Mouse (Mus musculus) liver, postnatal 0 days (tissue): ENCODE results near the gene Ptprk. TPM values are rescaled to one million over a fixed set of nuclear protein-coding genes. Genes with fewer than 3 reads are reported as not detected.

Experiments used
- ATAC-seq: fragments of 200-750 bp; cut with Nextera tagmentation; 2 replicates; pipeline ENCODE4 v1.8.0; 2017; ENCODE audit warnings: mild to moderate bottlenecking, moderate library complexity
- DNase-seq: peaks from one replicate; pipeline ENCODE4 v3.0.0-alpha.2; 2016
- H3K27ac ChIP-seq: fragments of 300-500 bp; sonication (generic); 2 replicates; pipeline ENCODE4 v1.5.1; 2014; ENCODE audit warnings: antibody characterized with exemption, moderate library complexity, mild to moderate bottlenecking, low read depth
- H3K27me3 ChIP-seq: fragments of 300-500 bp; sonication (generic); 2 replicates; pipeline ENCODE4 v1.6.1; 2014; ENCODE audit warnings: low read length, control low read depth, mixed read lengths; ENCODE audit not compliant: insufficient read depth
- H3K36me3 ChIP-seq: fragments of 300-500 bp; sonication (generic); replicated peaks from 2 replicates; pipeline ENCODE4 v1.6.1; 2014; ENCODE audit warnings: mild to moderate bottlenecking, control low read depth, low read length, moderate library complexity, mixed read lengths; ENCODE audit not compliant: insufficient read depth
- H3K4me1 ChIP-seq: fragments of 300-500 bp; sonication (generic); 2 replicates; pipeline ENCODE4 v1.6.1; 2014; ENCODE audit warnings: antibody characterized with exemption, mild to moderate bottlenecking, control low read depth; ENCODE audit not compliant: insufficient read depth
- H3K4me2 ChIP-seq: fragments of 300-500 bp; sonication (generic); 2 replicates; pipeline ENCODE4 v1.6.1; 2014; ENCODE audit warnings: low read depth, mild to moderate bottlenecking, low read length, moderate library complexity, mixed read lengths
- H3K4me3 ChIP-seq: fragments of 300-500 bp; sonication (generic); 2 replicates; pipeline ENCODE4 v1.5.1; 2014; ENCODE audit warnings: low read depth, low read length
- H3K9ac ChIP-seq: fragments of 300-500 bp; sonication (generic); replicated peaks from 2 replicates; pipeline ENCODE4 v1.6.1; 2014; ENCODE audit warnings: mild to moderate bottlenecking, moderate library complexity
- H3K9me3 ChIP-seq: fragments of 300-500 bp; sonication (generic); 2 replicates; pipeline ENCODE4 v1.6.1; 2016; ENCODE audit warnings: mild to moderate bottlenecking, control low read depth, low read length, mixed read lengths
- CTCF ChIP-seq: sonication (generic); IDR thresholded peaks from 2 replicates; pipeline ENCODE4 v1.5.1; 2016; ENCODE audit warnings: antibody characterized with exemption, low read depth
- EP300 ChIP-seq: IDR thresholded peaks from 2 replicates; pipeline ENCODE4 v1.6.1; 2016; ENCODE audit warnings: antibody characterized with exemption, low read depth, mild to moderate bottlenecking
- WGBS: fragments of 180-500 bp; shearing (Covaris S2); extraction: QIAGEN DNeasy Blood & Tissue Kit; methylation state at CpG from one replicate; pipeline ENCODE4 v1.1.7; 2014; ENCODE audit not compliant: insufficient replicate concordance; 5-methylcytosine and 5-hydroxymethylcytosine counted together
- polyA plus RNA-seq: library from polyadenylated mRNA; unstranded; fragments of >200 nt; fragmentation: Nextera tagmentation; extraction: Ambion mirVana; gene quantifications from 2 replicates; pipeline ENCODE4 v1.2.1, GENCODE M21; 2015

The Ptprk gene
- polyA plus RNA-seq, 1 experiment from 2014 or later: 11.1 TPM

DNA sequence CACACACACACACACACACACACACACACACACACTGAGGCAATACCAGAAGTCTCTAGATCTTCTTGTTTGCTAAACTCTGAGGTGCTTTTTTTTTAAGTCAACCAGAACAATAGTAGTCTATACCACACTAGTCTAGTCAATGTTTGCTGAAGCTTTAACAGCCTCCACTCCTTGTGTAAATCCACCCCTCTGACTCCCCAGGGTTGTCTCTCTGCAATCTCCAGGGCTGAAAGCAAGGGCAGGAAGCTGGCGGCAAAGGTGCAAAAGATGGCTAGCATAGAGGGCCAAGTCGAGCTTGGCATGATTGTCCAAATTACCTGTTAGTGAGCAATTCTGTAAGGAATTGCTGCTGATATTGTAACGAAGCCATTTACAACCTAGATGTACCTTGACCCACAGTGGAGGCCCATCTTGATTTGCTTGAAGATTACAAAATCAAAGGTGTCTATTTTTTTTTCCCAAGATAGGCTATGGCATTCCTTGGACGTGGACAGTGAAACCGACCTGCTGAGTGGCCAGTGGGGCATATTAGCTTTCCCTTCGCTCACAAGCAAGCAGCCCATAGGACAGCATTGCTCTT, 44.3 kb downstream of the Ptprk start:
- WGBS: 59% methylated on average over 6 of the region's 6 CpGs
- H3K27ac ChIP-seq: no peak overlapping the region
- H3K4me2 ChIP-seq: no peak overlapping the region
- H3K9ac ChIP-seq: no peak overlapping the region
- H3K27me3 ChIP-seq: no peaks in the 10 kb centered on the region
- no peaks in the 10 kb centered on the region for H3K9me3 ChIP-seq
- peaks cover 6% of the 10 kb centered on the region; the same call in 1 of the 2 replicates for H3K4me1 ChIP-seq
- TF ChIP-seq CTCF (no peak), EP300 (no peak)
- no peaks in the 10 kb centered on the region for H3K36me3 ChIP-seq
- DNase-seq (no peak), ATAC-seq (no peak)
- no peak overlapping the region for H3K4me3 ChIP-seq

GRCm38 (mm10) chr10:28123881-28124280, 49.3 kb downstream of the Ptprk start:
- Histone ChIP-seq H3K36me3 (no peaks in the 10 kb centered on the region), H3K27me3 (no peaks in the 10 kb centered on the region), H3K4me3 (no peak overlapping the region), H3K4me2 (no peak overlapping the region), H3K9me3 (no peaks in the 10 kb centered on the region), H3K27ac (no peak overlapping the region), H3K4me1 (peaks cover 1% of the 10 kb centered on the region; the same call in 1 of the 2 replicates), H3K9ac (no peak overlapping the region)
- DNase-seq (no peak), ATAC-seq (no peak)
- TF ChIP-seq EP300 (no peak), CTCF (no peak)
- 81% methylated on average over 4 of the region's 4 CpGs for WGBS

DNA sequence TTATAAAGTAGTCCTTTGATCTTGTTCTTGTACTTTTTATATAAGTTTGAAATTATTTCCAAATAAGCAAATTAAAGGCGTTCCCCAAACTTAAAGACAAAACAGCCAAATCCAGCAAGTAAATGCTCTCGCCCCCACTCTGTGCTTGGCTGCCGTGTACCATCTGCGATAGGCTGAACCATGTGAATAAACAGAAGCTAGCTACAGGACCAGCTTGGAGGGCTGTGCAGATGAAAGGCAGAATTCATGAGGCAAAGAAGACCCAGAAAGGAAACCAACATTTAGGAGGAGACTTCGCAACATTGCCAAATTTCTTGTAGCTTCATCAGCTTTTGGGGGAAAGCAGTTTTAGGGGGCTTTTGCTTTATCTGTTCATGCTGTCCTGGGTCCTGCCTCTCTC, 53.4 kb downstream of the Ptprk start:
- H3K9me3 ChIP-seq: no peaks in the 10 kb centered on the region
- DNase-seq (no peak), ATAC-seq (no peak)
- H3K27me3 ChIP-seq: no peaks in the 10 kb centered on the region
- 80% methylated on average over 5 of the region's 5 CpGs for WGBS
- H3K4me3 ChIP-seq: no peak overlapping the region
- no peaks in the 10 kb centered on the region for H3K36me3 ChIP-seq
- H3K4me2 ChIP-seq: no peak overlapping the region
- H3K9ac ChIP-seq: no peak overlapping the region
- TF ChIP-seq EP300 (no peak), CTCF (no peak)
- no peaks in the 10 kb centered on the region for H3K4me1 ChIP-seq
- no peak overlapping the region for H3K27ac ChIP-seq

- no peak overlapping the region for H3K4me3 ChIP-seq
- H3K27me3 ChIP-seq: no peaks in the 10 kb centered on the region
- DNase-seq (no peak), ATAC-seq (no peak)
- WGBS: 46% methylated on average over 4 of the region's 4 CpGs
- no peak overlapping the region for H3K27ac ChIP-seq
- H3K36me3 ChIP-seq: no peaks in the 10 kb centered on the region
- no peak overlapping the region for H3K9ac ChIP-seq
- H3K9me3 ChIP-seq: no peaks in the 10 kb centered on the region
- H3K4me1 ChIP-seq: no peaks in the 10 kb centered on the region
- H3K4me2 ChIP-seq: no peak overlapping the region
- TF ChIP-seq CTCF (no peak), EP300 (no peak)
Observed at GRCm38 (mm10) chr10:28128450-28128849, 53.8 kb downstream of the Ptprk start.

GRCm38 (mm10) chr10:28130422-28130821, 55.8 kb downstream of the Ptprk start:
- Histone ChIP-seq H3K27ac (no peak overlapping the region), H3K36me3 (no peaks in the 10 kb centered on the region), H3K27me3 (no peaks in the 10 kb centered on the region), H3K9me3 (no peaks in the 10 kb centered on the region), H3K4me1 (no peaks in the 10 kb centered on the region), H3K4me3 (no peak overlapping the region), H3K4me2 (no peak overlapping the region), H3K9ac (no peak overlapping the region)
- WGBS: 77% methylated on average over 9 of the region's 9 CpGs
- TF ChIP-seq CTCF (no peak), EP300 (no peak)
- no peak for ATAC-seq
- no peak for DNase-seq

DNA sequence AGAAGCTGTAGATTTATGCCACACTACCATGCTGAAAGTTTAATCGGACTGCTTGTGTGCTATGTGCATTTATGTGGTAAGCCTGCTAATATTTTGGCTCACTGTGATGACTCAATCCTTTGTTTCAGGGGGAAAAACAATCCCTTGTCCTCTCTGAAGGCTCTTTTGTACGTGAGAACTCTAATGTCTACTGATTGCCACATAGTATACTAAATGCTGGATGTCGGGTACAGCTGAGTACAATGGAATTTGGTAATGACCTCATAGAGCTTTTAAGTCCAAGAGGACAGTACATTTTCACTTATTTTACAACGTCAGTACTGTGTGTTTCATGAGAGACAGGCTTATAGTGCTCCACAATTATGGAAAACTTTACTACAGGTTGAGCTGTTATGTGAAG, 59.1 kb downstream of the Ptprk start:
- no peak for TF ChIP-seq EP300
- no peak for TF ChIP-seq CTCF
- no peaks in the 10 kb centered on the region for H3K4me1 ChIP-seq

More for the DNA sequence above, 59.1 kb downstream of the Ptprk start:
- H3K9me3 ChIP-seq: no peaks in the 10 kb centered on the region
- H3K27ac ChIP-seq: no peak overlapping the region
- ATAC-seq (peak; percentile 64), DNase-seq (no peak)
- H3K9ac ChIP-seq: no peak overlapping the region
- H3K27me3 ChIP-seq: no peaks in the 10 kb centered on the region
- no peak overlapping the region for H3K4me3 ChIP-seq
- 57% methylated on average over 4 of the region's 4 CpGs for WGBS
- H3K36me3 ChIP-seq: no peaks in the 10 kb centered on the region
- no peak overlapping the region for H3K4me2 ChIP-seq
